Mouse (Mus musculus): ENCODE results near the gene BC107364. TPM values are rescaled to one million over a fixed set of nuclear protein-coding genes. Genes with fewer than 3 reads are reported as not detected.
"Not testable (repeated sequence)": the region's sequence is repeated elsewhere in the genome, so short reads cannot be mapped to it uniquely, and the experiment has no call there.

BC107364 gene
- total and polyA plus RNA-seq, 2 experiments from 2014 or later, result not detected

DNA sequence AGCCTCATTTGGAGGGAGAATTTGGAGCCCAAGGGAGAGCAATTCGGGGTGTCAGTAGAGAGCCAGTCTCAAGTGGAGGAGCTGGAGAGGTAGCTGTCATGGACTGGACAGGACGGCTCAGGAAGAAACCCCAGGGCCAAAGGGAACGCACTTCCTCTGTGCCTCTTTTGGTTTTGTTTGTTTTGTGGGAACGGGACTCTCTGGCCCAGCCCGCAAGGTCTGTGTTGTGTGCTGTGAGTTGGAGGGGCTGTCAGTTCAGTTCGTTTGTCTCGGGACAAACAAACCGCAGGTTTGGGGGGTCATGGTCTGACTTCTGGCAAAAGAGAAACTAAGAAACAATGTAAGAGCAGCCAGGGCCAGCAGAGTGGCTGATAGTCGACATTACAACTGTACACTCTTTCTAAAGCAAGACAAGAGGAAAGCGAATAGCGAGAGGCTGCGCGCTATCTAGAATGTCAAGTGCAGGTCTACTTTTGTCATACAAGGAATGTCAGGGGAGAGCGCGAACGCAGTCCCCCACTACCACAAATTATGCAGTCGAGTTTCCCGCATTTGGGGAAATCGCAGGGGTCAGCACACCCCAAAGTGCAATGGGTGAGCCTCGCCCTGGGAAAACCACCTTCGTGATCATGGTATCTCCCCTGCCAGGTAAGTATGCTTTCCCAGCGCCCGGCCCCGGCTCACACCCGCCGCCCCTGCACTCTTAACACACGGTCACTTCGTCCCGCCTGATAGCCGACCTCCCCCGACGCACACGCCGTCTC, 34.1 kb upstream of the BC107364 start:
- not testable (repeated sequence) for H3K9ac ChIP-seq (replicated peaks; ENCODE audit: low read length, poor library complexity, severe bottlenecking); H3K4me1 ChIP-seq (ENCODE audit: insufficient read depth, low read length); H3K36me3 ChIP-seq (ENCODE audit: insufficient read depth, low read length); H3K27me3 ChIP-seq (ENCODE audit: insufficient read depth, low read length); H3K27ac ChIP-seq (ENCODE audit: low read depth, low read length); H3K9me3 ChIP-seq (ENCODE audit: low read length); H3K4me3 ChIP-seq (ENCODE audit: low read depth, low read length); H3K4me2 ChIP-seq (ENCODE audit: low read depth, low read length, poor library complexity, severe bottlenecking); DNase-seq (ENCODE audit: low spot score)
- peak; percentile 57 for ATAC-seq (ENCODE audit: low FRiP score)
- 5% methylated on average over 3 of the region's 34 CpGs for WGBS

DNA sequence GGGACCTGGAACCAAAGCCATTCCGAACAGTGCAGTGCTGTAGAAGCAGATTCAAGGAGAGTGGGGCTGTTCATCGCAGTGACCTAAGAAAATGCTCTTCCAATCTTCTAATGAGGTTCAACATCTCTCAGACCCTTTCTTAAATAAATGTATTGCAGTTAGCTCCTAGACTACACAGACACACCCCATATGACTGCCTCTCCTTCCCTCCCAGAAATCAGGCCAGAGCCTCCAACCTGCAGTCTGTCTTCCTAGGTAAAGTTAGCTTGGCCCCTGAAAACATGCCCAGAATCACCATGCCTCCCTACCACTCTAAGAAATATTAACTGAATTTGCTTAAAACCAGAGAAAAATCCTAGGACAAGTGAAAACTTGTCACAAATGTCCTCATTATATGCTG, 33.3 kb upstream of the BC107364 start:
- TF ChIP-seq CTCF (IDR thresholded peaks at IDR 0.05), result no peak
- 84% methylated on average over 2 of the region's 2 CpGs for WGBS

DNA sequence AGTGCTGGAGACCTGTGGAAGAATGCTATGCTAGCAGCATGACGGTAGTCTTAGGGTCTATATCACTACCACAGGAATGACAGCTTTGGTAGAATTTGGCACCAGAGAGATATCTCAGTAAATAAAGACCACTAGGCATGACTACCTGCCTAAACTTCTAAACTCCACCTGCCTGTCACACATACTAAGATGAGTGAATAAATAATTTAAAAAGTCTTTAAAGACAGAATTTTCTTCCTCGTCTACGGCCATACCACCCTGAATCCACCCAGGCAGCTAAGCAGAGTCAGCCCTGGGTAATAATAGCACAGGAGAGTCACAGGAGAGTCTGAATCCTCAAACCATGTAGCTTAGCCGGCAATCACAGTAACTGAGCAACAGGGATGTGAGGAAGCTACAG, 32.8 kb upstream of the BC107364 start:
- H3K27me3 ChIP-seq (ENCODE audit: insufficient read depth, low read length), result 0 out of 2 replicates have a peak, but pooled peaks cover 3% of the 10 kb centered on the region
- no peaks in the 10 kb centered on the region for H3K9me3 ChIP-seq (ENCODE audit: low read length)
- H3K27ac ChIP-seq (ENCODE audit: low read depth, low read length), result no peak overlapping the region
- H3K9ac ChIP-seq (replicated peaks; ENCODE audit: low read length, poor library complexity, severe bottlenecking), result no peak overlapping the region
- no peak for TF ChIP-seq CTCF (IDR thresholded peaks at IDR 0.05)
- DNase-seq (ENCODE audit: low spot score), result no peak
- ATAC-seq (ENCODE audit: low FRiP score), result no peak
- no peaks in the 10 kb centered on the region for H3K36me3 ChIP-seq (ENCODE audit: insufficient read depth, low read length)
- H3K4me3 ChIP-seq (ENCODE audit: low read depth, low read length), result no peak overlapping the region
- no peaks in the 10 kb centered on the region for H3K4me1 ChIP-seq (ENCODE audit: insufficient read depth, low read length)
- 83% methylated on average over 4 of the region's 4 CpGs for WGBS
- H3K4me2 ChIP-seq (ENCODE audit: low read depth, low read length, poor library complexity, severe bottlenecking), result no peak overlapping the region

More for the DNA sequence above, 33.3 kb upstream of the BC107364 start:
- no peaks in the 10 kb centered on the region for H3K4me1 ChIP-seq (ENCODE audit: insufficient read depth, low read length)
- ATAC-seq (ENCODE audit: low FRiP score) (no peak), DNase-seq (ENCODE audit: low spot score) (no peak)
- no peaks in the 10 kb centered on the region for H3K36me3 ChIP-seq (ENCODE audit: insufficient read depth, low read length)
- 0 out of 2 replicates have a peak, but pooled peaks cover 3% of the 10 kb centered on the region for H3K27me3 ChIP-seq (ENCODE audit: insufficient read depth, low read length)
- no peak overlapping the region for H3K4me3 ChIP-seq (ENCODE audit: low read depth, low read length)
- no peak overlapping the region for H3K4me2 ChIP-seq (ENCODE audit: low read depth, low read length, poor library complexity, severe bottlenecking)
- H3K27ac ChIP-seq (ENCODE audit: low read depth, low read length), result no peak overlapping the region
- no peak overlapping the region for H3K9ac ChIP-seq (replicated peaks; ENCODE audit: low read length, poor library complexity, severe bottlenecking)
- no peaks in the 10 kb centered on the region for H3K9me3 ChIP-seq (ENCODE audit: low read length)

DNA sequence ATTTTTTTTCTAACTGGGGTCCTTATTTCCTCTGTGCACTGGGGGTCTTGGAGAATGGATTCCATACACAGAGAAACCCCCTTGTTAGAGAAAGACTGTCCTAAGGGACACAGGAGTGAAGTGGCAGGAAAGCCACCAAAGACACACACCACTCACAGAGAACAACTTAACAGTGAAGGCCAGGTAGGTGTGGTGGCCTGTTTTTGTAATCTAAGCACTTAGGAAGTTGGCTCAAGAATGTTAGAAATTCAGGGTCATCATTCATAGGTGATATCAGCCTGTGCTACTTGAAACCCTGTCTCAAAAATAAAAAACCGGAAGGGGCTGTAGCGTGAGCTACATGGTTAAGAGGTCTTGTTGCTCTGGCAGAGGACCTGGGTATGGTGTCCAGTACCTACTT, 31.8 kb upstream of the BC107364 start:
- Histone ChIP-seq H3K9me3 (ENCODE audit: low read length) (no peaks in the 10 kb centered on the region), H3K4me3 (ENCODE audit: low read depth, low read length) (no peak overlapping the region), H3K4me1 (ENCODE audit: insufficient read depth, low read length) (no peaks in the 10 kb centered on the region), H3K36me3 (ENCODE audit: insufficient read depth, low read length) (no peaks in the 10 kb centered on the region), H3K9ac (replicated peaks; ENCODE audit: low read length, poor library complexity, severe bottlenecking) (no peak overlapping the region), H3K27me3 (ENCODE audit: insufficient read depth, low read length) (0 out of 2 replicates have a peak, but pooled peaks cover 3% of the 10 kb centered on the region), H3K27ac (ENCODE audit: low read depth, low read length) (no peak overlapping the region), H3K4me2 (ENCODE audit: low read depth, low read length, poor library complexity, severe bottlenecking) (no peak overlapping the region)
- no peak for DNase-seq (ENCODE audit: low spot score)
- 100% methylated on average over 2 of the region's 2 CpGs for WGBS
- TF ChIP-seq CTCF (IDR thresholded peaks at IDR 0.05), result no peak
- ATAC-seq (ENCODE audit: low FRiP score), result no peak

DNA sequence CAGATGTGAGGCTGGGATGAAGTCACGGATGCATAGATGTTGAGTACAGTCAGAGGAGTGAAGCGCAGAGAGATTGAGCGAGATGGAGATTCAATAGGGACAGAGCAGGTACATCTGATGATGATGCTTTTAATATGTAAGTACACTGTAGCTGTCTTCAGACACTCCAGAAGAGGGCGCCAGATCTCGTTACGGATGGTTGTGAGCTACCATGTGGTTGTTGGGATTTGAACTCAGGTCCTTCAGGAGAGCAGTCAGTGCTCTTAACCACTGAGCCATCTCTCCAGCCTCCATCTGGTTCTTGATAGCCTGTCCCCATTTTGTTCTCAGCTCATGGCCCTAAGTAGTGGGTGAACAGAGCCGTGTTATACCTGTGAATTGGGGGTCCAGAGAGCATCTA, 30.9 kb upstream of the BC107364 start:
- H3K4me1 ChIP-seq (ENCODE audit: insufficient read depth, low read length); H3K27me3 ChIP-seq (ENCODE audit: insufficient read depth, low read length); H3K36me3 ChIP-seq (ENCODE audit: insufficient read depth, low read length); H3K27ac ChIP-seq (ENCODE audit: low read depth, low read length); DNase-seq (ENCODE audit: low spot score); H3K9ac ChIP-seq (replicated peaks; ENCODE audit: low read length, poor library complexity, severe bottlenecking); H3K9me3 ChIP-seq (ENCODE audit: low read length); H3K4me2 ChIP-seq (ENCODE audit: low read depth, low read length, poor library complexity, severe bottlenecking); ATAC-seq (ENCODE audit: low FRiP score); H3K4me3 ChIP-seq (ENCODE audit: low read depth, low read length): not testable (repeated sequence)
- WGBS, result 51% methylated on average over 7 of the region's 7 CpGs
- peak; percentile 31 for TF ChIP-seq CTCF (IDR thresholded peaks at IDR 0.05)

DNA sequence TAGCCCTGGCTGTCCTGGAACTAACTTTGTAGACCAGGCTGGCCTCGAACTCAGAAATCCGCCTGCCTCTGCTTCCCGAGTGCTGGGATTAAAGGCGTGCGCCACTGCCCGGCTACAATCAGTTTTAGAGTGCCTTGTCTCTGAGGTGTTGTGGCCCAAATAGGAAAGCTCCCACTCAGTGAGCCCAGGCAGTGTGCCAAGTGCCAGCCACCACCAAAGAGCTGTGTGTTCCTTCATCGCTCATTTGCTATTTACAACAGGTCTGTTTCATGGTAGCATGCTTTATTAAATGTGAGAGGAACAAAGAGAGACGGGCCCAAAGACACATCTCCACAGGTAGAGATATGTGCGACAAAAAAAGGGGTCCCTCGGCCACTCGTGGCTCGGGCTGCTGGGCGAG, 30.3 kb upstream of the BC107364 start:
- peaks cover 5% of the 10 kb centered on the region; the same call in 1 of the 2 replicates for H3K27me3 ChIP-seq (ENCODE audit: insufficient read depth, low read length)
- no peaks in the 10 kb centered on the region for H3K9me3 ChIP-seq (ENCODE audit: low read length)
- H3K4me2 ChIP-seq (ENCODE audit: low read depth, low read length, poor library complexity, severe bottlenecking), result no peak overlapping the region
- ATAC-seq (ENCODE audit: low FRiP score) (no peak), DNase-seq (ENCODE audit: low spot score) (no peak)
- TF ChIP-seq CTCF (IDR thresholded peaks at IDR 0.05), result no peak
- H3K27ac ChIP-seq (ENCODE audit: low read depth, low read length), result no peak overlapping the region
- 90% methylated on average over 13 of the region's 13 CpGs for WGBS
- H3K4me3 ChIP-seq (ENCODE audit: low read depth, low read length), result no peak overlapping the region
- no peaks in the 10 kb centered on the region for H3K36me3 ChIP-seq (ENCODE audit: insufficient read depth, low read length)
- no peaks in the 10 kb centered on the region for H3K4me1 ChIP-seq (ENCODE audit: insufficient read depth, low read length)
- H3K9ac ChIP-seq (replicated peaks; ENCODE audit: low read length, poor library complexity, severe bottlenecking), result no peak overlapping the region
